Mouse (Mus musculus) left cerebral cortex, postnatal 36 days (tissue): ENCODE results near the gene Olfr1223. TPM values are rescaled to one million over a fixed set of nuclear protein-coding genes. Genes with fewer than 3 reads are reported as not detected.
"Not testable (repeated sequence)": the region's sequence is repeated elsewhere in the genome, so short reads cannot be mapped to it uniquely, and the experiment has no call there.

ENCODE experiments used
- DNase-seq, 2 experiments: peaks; one replicate each; pipeline ENCODE4 v3.0.0; 2021 to 2022; ENCODE audit warnings: low spot score in 2 of 2, mixed read lengths in 1 of 2
- intact Hi-C: fragments of 180-260 bp; cut with DNase I; formaldehyde crosslinking; loops from one replicate; pipeline ENCODE4 v1.15.1; 2025
- total RNA-seq, 2 experiments: library from RNA; stranded (reverse); gene quantifications; 2 replicates each; pipeline ENCODE4 v1.2.3; 2021

The Olfr1223 gene
- not detected for total RNA-seq

DNA sequence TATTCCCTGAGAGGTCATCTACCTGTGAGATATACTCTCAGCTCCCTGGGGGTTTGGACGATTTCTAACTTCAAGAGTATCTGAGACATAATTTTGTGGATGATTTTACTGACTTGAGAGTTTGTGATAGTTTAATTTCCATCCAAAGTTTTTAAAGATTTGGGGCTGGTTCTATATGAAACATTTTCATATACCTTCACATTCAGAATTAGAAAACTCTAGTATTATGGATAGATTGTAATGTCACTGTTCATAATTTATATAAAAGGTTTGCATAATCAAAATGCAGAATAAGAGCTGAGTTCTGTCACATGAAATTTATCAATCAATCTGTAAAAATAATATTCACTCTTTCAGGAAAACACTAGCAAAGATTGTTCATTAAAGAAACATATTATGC, at the start of gene Olfr1223:
TSS of gene Olfr1223 (minus strand) at position 101 of the 400 bp plus-strand sequence.
- intact Hi-C loops = no loop called here
- DNase-seq = no peak

DNA sequence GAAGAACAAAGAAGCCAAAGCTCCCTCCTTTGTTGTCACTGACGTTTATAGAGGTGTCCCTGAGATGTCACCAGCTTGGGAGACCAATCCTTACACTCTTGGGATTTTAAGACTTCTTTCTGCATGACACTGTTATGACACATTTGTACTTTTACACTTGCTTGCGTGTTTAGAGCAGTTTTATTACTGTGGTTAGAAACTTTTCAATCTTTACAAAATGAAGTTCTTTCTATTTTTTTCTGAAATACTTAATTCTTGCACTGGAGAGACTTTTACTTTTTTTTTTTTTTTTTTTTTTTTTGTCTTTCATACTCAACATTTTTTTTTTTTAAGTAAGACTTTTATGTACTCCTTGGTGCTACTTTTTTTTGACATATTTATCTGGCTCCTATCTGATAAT, 48.6 kb upstream of the Olfr1223 start, which contains the start of gene Olfr1226:
TSS of gene Olfr1226 (minus strand) at position 101 of the 400 bp plus-strand sequence.
- DNase-seq = no peak
- intact Hi-C loops = no loop called here

DNA sequence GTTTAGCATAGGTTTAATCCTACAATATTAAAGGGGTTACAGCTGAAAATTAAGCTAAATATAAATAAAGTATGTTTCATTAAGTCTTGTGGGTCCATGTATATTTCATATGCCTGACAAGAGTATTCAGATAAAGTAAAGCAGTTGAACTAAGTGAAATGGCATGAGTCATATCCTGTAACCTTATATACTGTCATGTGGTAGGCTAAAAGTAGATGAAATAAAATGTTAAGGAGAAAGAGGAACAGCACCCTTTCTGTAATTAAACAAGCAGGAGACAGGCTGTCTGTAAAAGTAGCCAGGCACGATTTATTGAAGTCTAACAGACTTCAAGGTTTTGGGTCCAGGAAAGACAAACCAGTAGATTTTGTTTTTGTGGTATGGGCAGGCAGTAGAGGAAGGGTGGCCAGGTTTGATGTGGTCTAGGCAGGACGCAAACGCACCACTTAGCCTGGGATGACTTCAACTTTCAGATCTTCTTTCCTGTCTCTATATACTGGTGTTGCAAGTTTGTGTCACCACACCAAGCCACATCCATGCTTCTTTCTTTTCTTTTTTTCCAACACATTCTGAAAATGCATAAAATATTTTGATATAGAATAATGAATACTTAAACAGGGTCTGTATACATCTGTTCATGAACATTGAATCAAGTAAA, 45.1 kb upstream of the Olfr1223 start:
- no peak for DNase-seq
- intact Hi-C loops = no loop called here

DNA sequence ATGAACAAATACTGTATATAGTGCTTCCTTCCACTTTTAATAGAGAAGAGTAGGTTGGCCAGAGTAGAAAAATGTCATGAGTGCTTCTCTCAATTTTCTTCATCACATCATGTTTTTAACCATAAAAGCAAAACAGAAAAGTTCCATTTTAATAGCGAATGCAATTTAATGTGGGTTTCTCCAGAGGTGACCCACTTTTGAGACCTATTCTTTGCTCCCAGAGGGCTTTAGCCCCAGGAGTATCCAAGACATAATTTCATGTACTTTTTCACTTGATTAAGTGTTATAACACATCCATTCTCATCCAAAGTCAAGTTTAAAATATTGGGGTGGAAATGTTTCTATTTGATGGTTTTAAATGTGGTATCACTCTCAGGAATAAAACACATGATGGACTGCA, 23.2 kb upstream of the Olfr1223 start, which contains the start of gene Olfr1225:
TSS of gene Olfr1225 (minus strand) at position 101 of the 400 bp plus-strand sequence.
- intact Hi-C loops = no loop called here

DNA sequence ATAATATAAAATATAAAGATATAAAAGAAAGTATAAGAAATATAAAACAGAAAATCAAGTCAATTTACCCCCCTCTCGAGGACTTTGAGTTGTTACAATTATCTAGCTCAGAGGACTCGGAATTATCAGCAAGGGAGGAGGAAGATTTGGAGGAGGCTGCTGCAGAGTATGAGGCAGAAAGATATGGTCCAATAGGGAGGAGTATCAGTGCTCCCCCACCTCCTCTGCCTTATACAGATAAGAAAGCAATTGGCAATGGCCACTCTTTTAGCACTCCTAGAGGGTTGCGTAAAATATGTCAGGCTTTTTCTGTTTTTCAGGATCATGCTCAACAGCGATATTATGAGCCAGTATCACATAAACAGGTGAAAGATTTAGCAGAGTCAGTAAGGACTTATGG, 13.4 kb upstream of the Olfr1223 start:
- intact Hi-C loops, DNase-seq: not testable (repeated sequence)

More for the DNA sequence above, 23.2 kb upstream of the Olfr1223 start, which contains the start of gene Olfr1225:
- DNase-seq = no peak

DNA sequence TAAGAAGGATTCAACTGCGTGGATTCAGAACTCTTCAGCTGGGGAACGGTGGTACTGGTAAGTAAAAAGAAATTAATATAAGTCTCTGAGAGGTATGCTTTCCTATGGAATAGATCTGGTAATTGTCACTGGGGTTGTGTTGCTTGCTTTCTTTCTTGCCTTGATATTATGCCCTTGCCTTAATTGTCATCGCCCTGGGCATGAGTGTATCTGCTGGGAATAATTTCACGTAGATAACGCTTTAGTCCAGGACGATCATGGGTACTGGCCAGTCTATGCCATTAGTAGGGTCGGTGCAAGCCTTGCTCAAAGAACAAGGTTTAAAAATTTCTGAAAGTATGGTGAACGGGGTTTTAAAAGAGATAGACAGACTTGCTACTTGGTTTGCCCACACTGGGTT, 12.6 kb upstream of the Olfr1223 start, which contains the start of gene Olfr1224-ps1:
TSS of gene Olfr1224-ps1 (minus strand) at position 101 of the 400 bp plus-strand sequence.
- intact Hi-C loops, DNase-seq: not testable (repeated sequence)

DNA sequence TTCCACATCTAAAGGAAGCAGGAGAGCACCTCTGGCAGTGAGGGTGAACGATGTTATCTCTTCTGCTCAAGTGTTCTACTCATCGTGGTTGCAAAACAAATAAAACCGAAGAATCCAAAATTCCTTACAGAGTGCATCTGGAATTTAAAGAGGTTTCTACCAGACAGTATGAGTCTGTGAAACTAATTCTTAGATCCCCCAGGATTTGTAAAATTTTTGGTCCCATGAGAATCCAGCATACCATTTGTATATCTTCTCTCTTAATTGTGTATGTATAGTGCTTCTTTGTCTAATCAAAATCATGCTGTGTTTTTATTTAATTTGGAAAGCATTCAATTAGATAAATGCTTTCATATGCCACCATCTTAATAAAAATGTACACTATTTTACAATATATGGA, 18.4 kb downstream of the Olfr1223 start, which contains the start of gene Olfr1222:
TSS of gene Olfr1222 (minus strand) at position 101 of the 400 bp plus-strand sequence.
- intact Hi-C loops = no loop called here
- DNase-seq = no peak

DNA sequence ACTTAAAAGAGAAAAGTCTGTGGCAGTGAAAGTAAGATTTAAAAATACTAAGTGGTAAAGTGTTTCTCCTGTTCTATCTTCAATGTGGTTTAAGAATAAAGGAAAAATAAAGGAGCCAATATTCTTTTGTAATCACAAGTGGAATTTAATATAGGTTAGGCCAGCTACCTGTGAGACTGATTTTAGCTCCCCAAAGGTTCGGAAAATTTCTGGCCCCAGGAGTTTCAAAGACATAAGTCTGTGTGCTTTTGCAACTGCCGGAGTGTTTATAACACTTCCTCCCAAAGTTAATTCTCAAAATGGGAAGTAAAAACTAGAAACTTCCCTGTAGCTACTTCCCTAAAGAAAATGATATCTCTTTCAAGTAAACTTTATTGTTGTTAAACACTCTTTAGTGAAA, 34.2 kb downstream of the Olfr1223 start, which contains the start of gene Olfr1221:
TSS of gene Olfr1221 (minus strand) at position 101 of the 400 bp plus-strand sequence.
- no peak for DNase-seq
- intact Hi-C loops = no loop called here

DNA sequence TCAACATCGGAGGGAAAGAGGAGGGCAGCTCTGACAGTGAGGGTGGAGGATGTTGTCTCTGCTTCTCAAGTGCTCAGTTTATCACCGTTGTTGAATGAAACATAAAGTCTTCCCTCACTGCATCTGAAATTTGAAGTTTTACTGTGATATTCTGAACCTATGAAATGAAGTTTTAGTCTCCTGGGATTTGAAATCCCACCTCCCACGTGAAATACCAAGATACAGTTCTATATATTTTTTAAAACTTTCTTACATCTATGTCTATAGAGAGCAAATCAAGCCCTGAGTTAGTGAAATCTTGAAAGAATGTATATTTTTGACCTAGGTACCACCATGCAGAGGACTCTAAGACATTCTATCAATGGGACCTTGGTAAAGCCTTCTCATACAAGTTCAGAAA, 44.6 kb downstream of the Olfr1223 start, which contains the start of gene Olfr1220:
TSS of gene Olfr1220 (minus strand) at position 101 of the 400 bp plus-strand sequence.
- intact Hi-C loops = no loop called here

DNA sequence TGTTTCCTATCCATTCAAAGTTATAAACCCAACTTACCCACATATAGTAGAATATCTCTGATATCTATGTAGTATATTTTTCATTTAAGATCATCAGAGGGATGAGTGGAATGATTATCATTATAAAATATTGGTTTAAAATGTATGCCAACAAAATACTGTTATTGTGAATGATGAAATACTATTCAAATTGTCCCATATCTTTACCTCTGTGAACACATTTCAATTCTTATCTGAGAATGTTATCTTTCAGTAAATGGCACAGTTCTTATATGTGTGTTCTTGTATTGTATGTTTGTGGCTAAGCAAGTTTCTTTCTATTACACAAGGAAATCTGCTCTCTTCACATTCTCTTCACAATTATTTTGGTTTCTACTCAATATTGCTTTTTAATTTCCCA, 45.7 kb downstream of the Olfr1223 start:
- intact Hi-C loops = no loop called here
- DNase-seq = no peak

More for the DNA sequence above, 44.6 kb downstream of the Olfr1223 start, which contains the start of gene Olfr1220:
- DNase-seq = no peak

DNA sequence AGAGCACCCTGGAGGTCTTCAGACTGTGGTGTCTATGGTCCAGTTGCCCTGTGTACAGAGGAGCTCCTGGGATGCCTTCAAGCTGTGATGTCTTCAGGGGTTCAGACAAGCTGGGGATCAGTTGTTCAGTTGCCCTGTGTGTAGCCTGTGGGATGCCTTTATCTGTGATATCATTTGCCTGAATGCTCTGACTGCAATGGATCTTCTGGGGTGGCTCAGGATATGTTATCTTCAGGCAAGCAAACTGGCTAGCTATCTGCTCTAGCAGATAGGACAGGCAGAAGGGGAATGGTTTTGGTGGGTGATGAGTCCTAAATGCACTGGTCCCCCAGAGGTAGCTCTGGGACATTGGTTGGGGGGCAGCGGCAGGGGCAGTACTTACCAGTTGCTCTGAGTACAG, 57.5 kb downstream of the Olfr1223 start:
- intact Hi-C loops = no loop called here
- no peak for DNase-seq

Other genes with a start within 250 kb of the Olfr1223 start
- not detected for gene Olfr1208, start 249.2 kb downstream of the Olfr1223 start, total RNA-seq
- not detected for gene Olfr1209, start 236.4 kb downstream of the Olfr1223 start, total RNA-seq
- not detected for gene Olfr1211, start 213.4 kb downstream of the Olfr1223 start, total RNA-seq
- not detected for gene Olfr1212, start 197.6 kb downstream of the Olfr1223 start, total RNA-seq
- not detected for gene Gm13762, start 171.3 kb downstream of the Olfr1223 start, total RNA-seq
- not detected for gene Olfr1214, start 158.9 kb downstream of the Olfr1223 start, total RNA-seq
- gene Olfr1215, start 144.6 kb downstream of the Olfr1223 start, total RNA-seq = not detected
- not detected for gene Olfr1216, start 133.2 kb downstream of the Olfr1223 start, total RNA-seq
- not detected for gene Olfr1217, start 119.5 kb downstream of the Olfr1223 start, total RNA-seq
- gene Olfr1218, start 90.4 kb downstream of the Olfr1223 start, total RNA-seq = not detected
- gene Olfr1219, start 68.0 kb downstream of the Olfr1223 start, total RNA-seq = not detected
- not detected for gene Olfr1220, start 44.7 kb downstream of the Olfr1223 start, total RNA-seq
- not detected for gene Olfr1221, start 34.3 kb downstream of the Olfr1223 start, total RNA-seq
- not detected for gene Olfr1222, start 18.5 kb downstream of the Olfr1223 start, total RNA-seq
- not detected for gene Olfr1224-ps1, start 12.5 kb upstream of the Olfr1223 start, total RNA-seq
- not detected for gene Olfr1225, start 23.1 kb upstream of the Olfr1223 start, total RNA-seq
- not detected for gene Olfr1226, start 48.5 kb upstream of the Olfr1223 start, total RNA-seq
- not detected for gene Olfr1228, start 102.5 kb upstream of the Olfr1223 start, total RNA-seq
- not detected for gene Olfr1229, start 136.5 kb upstream of the Olfr1223 start, total RNA-seq
- gene Olfr1230, start 145.7 kb upstream of the Olfr1223 start, total RNA-seq = not detected
- gene Olfr1231, start 155.5 kb upstream of the Olfr1223 start, total RNA-seq = not detected
- gene Olfr1232, start 178.1 kb upstream of the Olfr1223 start, total RNA-seq = not detected
- gene Olfr1233, start 190.8 kb upstream of the Olfr1223 start, total RNA-seq = not detected
- not detected for gene Olfr1234, start 213.3 kb upstream of the Olfr1223 start, total RNA-seq